Mouse (Mus musculus): ENCODE measurements at regions not wholly inside any gene's neighbourhood (a gene's known extent, or its start where the extent isn't known, plus 50 kb on each side); places are given as distances from the start of the nearest gene placed in this dataset.

DNA sequence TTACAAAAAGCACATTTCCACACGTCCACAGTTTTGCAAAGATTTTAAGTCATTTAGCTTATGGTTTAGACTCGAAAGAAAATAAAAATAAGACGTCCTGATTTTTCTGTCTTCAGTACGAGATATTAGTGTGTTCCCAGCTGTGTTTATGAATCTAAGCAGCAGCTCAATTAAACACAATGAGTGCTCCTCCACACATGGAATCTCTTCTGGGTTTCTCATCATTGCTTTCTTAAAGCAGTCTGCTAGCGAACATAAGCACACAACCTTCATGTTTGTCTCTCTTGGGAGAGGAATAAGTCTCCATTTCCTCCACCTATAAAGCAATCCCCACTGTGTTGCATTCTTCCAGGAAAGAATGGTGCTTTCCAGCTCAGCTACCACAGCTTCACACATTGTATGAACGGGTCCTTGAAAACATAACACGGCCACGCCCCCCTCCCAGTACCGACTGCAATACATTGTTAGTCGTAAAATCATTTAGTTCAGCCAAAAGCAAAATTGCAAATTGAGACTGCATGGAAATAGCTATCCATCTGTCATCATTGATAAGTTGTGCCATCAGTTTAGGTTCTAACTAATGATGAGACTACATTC, 75.4 kb upstream of the Rap2b start:
- Histone ChIP-seq H3K9ac (replicated peaks) (no peak overlapping the region), H3K4me3 (no peak overlapping the region), H3K36me3 (no peaks in the 10 kb centered on the region), H3K27ac (replicated peaks) (peak overlapping the region; percentile 43; the same call in 1 of the 2 replicates), H3K27me3 (no peaks in the 10 kb centered on the region), H3K4me2 (replicated peaks) (no peak overlapping the region), H3K9me3 (no peaks in the 10 kb centered on the region), H3K4me1 (0 out of 2 replicates have a peak, but pooled peaks cover 3% of the 10 kb centered on the region)
- ATAC-seq (replicated peaks): peak; percentile 60
- 36% methylated on average over 10 of the region's 10 CpGs for WGBS

DNA sequence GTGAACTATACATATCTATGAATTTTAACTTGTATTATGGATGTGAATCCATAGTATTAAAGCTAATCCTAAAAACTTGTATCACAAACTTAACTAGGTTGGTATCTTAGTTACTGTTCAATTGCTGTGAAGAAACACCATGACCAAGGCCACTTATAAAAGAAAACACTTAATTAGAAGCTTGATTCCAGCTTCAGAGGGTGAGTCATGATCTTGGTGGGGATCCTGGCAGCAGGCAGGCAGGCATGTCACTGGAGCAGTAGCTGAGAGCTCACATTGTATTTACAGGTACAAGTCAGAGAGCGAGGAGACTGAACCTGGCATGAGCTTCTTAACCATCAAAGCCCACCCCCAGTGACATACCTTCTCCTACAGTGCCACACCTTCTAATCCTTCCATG, 73.2 kb upstream of the Rap2b start:
- ATAC-seq (replicated peaks): no peak
- 0 out of 2 replicates have a peak, but pooled peaks cover 3% of the 10 kb centered on the region for H3K4me1 ChIP-seq
- H3K36me3 ChIP-seq: no peaks in the 10 kb centered on the region
- H3K4me2 ChIP-seq (replicated peaks): no peak overlapping the region
- no peak overlapping the region for H3K27ac ChIP-seq (replicated peaks)
- no peaks in the 10 kb centered on the region for H3K9me3 ChIP-seq
- no peak overlapping the region for H3K9ac ChIP-seq (replicated peaks)
- 61% methylated on average over 1 of the region's 1 CpGs for WGBS
- H3K27me3 ChIP-seq: no peaks in the 10 kb centered on the region
- no peak overlapping the region for H3K4me3 ChIP-seq

DNA sequence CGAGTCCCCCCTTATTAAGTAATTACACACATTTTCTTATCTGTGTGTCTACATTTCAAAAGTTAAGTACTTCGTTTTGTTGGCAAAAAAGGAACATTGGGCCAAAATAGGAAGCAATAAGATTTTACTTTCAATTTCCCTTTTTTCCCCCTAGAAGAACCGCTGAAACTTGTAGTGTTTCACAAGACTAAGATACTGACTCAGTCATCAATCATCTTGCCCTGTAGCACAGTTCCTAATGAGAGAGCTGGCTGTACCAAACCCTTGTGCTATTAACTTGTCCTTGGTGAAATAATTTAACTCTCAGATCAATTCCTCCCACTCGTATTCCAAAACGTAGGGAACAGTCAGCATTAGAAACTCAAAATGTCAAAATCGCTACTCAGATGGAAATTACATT, 66.6 kb upstream of the Rap2b start:
- no peak overlapping the region for H3K4me2 ChIP-seq (replicated peaks)
- H3K4me3 ChIP-seq: no peak overlapping the region
- H3K4me1 ChIP-seq: no peaks in the 10 kb centered on the region
- no peaks in the 10 kb centered on the region for H3K36me3 ChIP-seq
- H3K27ac ChIP-seq (replicated peaks): no peak overlapping the region
- WGBS: 77% methylated on average over 6 of the region's 6 CpGs
- H3K9ac ChIP-seq (replicated peaks): no peak overlapping the region
- H3K27me3 ChIP-seq: no peaks in the 10 kb centered on the region
- H3K9me3 ChIP-seq: no peaks in the 10 kb centered on the region
- ATAC-seq (replicated peaks): no peak

DNA sequence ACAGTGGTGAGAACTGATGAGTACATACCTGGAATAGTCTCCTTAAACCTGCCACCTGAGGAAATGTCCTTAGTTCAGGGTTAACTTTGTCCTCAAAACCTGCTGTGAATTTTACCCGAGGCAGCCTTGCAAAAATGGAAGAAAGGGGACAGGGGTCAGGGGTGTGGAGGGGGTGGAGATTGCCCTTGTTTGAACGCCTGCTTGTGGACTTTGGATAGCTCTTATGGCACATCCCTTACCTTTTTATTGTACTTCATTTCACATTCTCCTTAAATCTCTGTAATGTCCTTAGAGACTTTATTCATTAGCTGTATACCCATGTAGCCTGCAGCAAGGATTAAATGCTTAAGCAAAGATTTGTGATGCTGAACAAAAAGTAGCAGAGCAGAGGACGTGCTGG, 64.1 kb upstream of the Rap2b start:
- Histone ChIP-seq H3K9me3 (no peaks in the 10 kb centered on the region), H3K4me2 (replicated peaks) (no peak overlapping the region), H3K27me3 (no peaks in the 10 kb centered on the region), H3K4me3 (no peak overlapping the region), H3K27ac (replicated peaks) (no peak overlapping the region), H3K9ac (replicated peaks) (no peak overlapping the region), H3K36me3 (no peaks in the 10 kb centered on the region), H3K4me1 (no peaks in the 10 kb centered on the region)
- no peak for ATAC-seq (replicated peaks)
- 60% methylated on average over 3 of the region's 3 CpGs for WGBS

DNA sequence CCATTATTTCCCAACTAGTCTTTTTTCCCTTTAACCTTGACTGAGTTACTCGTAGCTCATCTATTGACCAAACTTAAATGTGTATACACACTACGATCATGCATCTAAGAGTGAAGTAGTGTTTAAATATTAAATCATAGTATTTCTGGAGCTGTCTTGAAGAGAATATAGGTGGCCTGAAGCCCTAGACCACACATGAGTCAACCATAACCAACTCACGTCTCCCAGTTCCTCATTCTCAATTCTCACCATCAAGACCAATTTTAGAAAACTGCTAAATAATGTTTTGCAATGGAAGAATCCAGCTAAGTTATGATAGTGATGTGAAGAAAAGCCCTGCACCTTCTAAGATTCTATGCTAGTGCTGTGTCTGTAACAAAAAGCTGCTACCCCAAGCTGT, 59.2 kb upstream of the Rap2b start:
- ATAC-seq (replicated peaks): no peak
- WGBS: 92% methylated on average over 3 of the region's 3 CpGs

DNA sequence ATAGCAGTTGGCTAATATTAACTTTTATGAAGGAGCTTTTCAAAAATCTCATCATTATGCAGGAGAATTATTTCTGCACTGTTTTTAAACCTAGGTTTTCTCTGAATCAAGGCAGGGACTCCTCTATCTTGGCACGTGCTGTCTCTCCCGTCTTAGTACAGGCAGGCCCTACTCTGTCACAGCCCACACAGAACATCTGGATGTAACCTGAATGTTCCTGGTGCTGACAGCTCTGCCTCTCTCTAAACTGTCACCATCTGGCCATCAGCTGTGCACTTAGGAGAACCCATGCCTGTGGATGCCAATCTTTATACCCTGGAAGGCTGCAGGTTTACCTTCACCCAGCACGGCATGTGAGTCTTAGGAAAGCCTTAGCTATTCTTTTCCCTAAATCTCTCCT, 58.0 kb upstream of the Rap2b start:
- Histone ChIP-seq H3K27ac (replicated peaks) (no peak overlapping the region), H3K4me3 (no peak overlapping the region), H3K4me2 (replicated peaks) (no peak overlapping the region), H3K36me3 (no peaks in the 10 kb centered on the region), H3K9me3 (no peaks in the 10 kb centered on the region), H3K27me3 (no peaks in the 10 kb centered on the region), H3K4me1 (no peaks in the 10 kb centered on the region), H3K9ac (replicated peaks) (no peak overlapping the region)
- ATAC-seq (replicated peaks): no peak
- WGBS: 80% methylated on average over 3 of the region's 3 CpGs

More for the DNA sequence above, 59.2 kb upstream of the Rap2b start:
- H3K4me1 ChIP-seq: no peaks in the 10 kb centered on the region
- H3K4me2 ChIP-seq (replicated peaks): no peak overlapping the region
- no peaks in the 10 kb centered on the region for H3K27me3 ChIP-seq
- H3K9me3 ChIP-seq: no peaks in the 10 kb centered on the region
- no peak overlapping the region for H3K27ac ChIP-seq (replicated peaks)
- no peaks in the 10 kb centered on the region for H3K36me3 ChIP-seq
- H3K9ac ChIP-seq (replicated peaks): no peak overlapping the region
- H3K4me3 ChIP-seq: no peak overlapping the region

DNA sequence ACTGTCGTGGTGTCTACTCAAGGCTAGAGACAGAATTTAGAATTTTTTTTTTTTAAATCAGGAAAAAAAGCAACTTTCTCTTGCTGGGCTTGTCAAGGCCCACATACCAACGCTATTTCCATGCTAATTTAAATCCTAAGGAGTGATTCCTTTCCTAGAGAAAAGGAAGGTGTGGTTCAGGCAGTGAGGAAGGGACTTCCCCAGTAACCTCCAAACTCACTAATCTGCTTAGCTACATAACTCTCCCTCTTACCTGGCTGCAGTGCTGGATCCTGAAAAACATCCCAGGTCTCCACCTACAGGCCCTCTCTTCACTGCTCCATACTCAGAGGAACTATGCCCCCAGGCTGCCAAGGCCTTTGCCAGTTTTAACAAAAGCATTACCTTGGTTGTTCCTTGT, 55.1 kb upstream of the Rap2b start:
- H3K4me3 ChIP-seq: no peak overlapping the region
- H3K4me1 ChIP-seq: no peaks in the 10 kb centered on the region
- no peaks in the 10 kb centered on the region for H3K36me3 ChIP-seq
- ATAC-seq (replicated peaks): no peak
- no peak overlapping the region for H3K27ac ChIP-seq (replicated peaks)
- H3K9me3 ChIP-seq: no peaks in the 10 kb centered on the region
- no peak overlapping the region for H3K4me2 ChIP-seq (replicated peaks)
- no peak overlapping the region for H3K9ac ChIP-seq (replicated peaks)
- 49% methylated on average over 2 of the region's 2 CpGs for WGBS
- H3K27me3 ChIP-seq: no peaks in the 10 kb centered on the region

DNA sequence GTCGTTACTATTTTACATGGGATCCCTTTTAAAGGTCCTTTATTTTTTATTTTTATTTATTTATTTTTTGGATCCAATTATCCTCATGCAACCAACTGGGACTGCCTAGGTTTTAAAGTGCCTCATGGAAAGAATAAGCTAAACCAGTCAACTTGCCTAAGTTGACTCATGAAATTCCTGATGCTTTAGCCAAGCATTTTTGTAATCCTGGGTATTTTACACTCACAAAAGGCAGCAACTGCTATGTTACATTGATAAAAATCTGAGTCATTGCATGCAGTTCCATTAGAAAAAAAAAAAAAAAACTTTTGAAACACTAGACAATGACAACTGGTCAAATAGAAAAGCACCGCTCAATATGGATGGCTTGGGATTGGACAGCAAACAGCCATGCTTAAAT, 52.7 kb upstream of the Rap2b start:
- Histone ChIP-seq H3K9ac (replicated peaks) (no peak overlapping the region), H3K4me3 (no peak overlapping the region), H3K4me1 (no peaks in the 10 kb centered on the region), H3K27me3 (no peaks in the 10 kb centered on the region), H3K27ac (replicated peaks) (no peak overlapping the region), H3K4me2 (replicated peaks) (no peak overlapping the region), H3K36me3 (no peaks in the 10 kb centered on the region), H3K9me3 (no peaks in the 10 kb centered on the region)
- 97% methylated on average over 2 of the region's 2 CpGs for WGBS
- no peak for ATAC-seq (replicated peaks)

DNA sequence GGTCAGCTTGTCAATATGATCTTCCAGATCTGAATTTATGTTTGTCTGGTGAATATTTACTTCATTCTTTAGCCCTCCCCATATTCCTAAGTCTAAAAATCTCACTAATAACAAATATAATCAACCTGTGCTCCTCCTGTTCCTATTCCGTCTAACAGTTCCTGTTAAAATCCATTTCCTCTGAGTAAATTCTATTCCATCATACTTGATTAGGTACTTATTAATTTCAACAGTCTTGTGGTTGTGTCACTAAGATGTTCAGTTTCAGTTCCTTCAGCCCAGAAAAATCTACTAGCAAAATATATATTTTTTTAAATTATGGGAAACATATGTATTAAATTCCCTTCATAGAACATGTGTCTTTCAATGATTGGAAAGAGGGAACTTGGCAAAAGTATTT, 52.2 kb upstream of the Rap2b start:
- no peaks in the 10 kb centered on the region for H3K36me3 ChIP-seq
- no peak overlapping the region for H3K27ac ChIP-seq (replicated peaks)
- no peaks in the 10 kb centered on the region for H3K9me3 ChIP-seq
- no peak overlapping the region for H3K4me2 ChIP-seq (replicated peaks)
- H3K4me1 ChIP-seq: no peaks in the 10 kb centered on the region
- no peak overlapping the region for H3K4me3 ChIP-seq
- no peak for ATAC-seq (replicated peaks)
- H3K9ac ChIP-seq (replicated peaks): no peak overlapping the region
- WGBS: 88% methylated on average over 1 of the region's 1 CpGs
- no peaks in the 10 kb centered on the region for H3K27me3 ChIP-seq

All from forebrain, embryonic 15.5 days (tissue).